Mouse (Mus musculus): ENCODE results near the gene Pom121.

Gene Pom121

DNA sequence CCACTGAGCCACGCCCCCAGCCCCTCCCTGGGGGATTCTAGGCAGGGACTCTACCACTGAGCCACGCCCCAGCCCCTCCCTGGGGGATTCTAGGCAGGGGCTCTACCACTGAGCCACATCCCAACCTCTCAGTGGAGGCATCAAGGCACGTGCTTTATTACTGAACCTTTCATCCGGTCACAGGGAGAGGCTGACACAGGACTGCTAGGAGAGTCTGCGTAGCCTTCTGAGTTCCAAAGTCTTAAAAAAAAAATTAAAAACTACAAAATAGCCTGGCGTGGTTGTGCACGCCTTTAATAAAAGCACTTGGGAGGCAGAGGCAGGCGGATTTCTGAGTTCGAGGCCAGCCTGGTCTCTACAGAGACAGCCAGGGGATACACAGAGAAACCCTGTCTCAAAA is 25.1 kb downstream of the Pom121 start:
- DNase-seq (ENCODE audit: low read depth, low spot score): peak; percentile 65

DNA sequence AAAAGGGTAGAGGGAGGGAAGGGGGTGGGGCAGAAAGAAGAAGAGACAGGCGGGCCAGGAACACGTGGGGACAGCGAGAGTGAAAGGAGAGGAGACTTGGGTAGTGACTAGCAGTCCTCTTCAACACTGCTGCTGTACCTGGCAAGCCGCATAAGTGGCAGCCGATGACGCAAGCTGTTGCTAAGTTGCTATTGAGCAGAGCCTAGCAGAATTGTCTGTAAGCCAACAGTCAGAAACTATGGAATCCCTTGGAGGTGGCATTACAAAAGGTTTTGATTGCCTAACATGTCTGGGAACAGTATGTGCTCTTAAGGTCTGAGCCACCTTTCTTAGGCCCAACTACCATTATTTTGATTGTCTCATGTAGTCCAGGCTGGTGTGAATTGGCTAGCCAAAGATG is 26.0 kb downstream of the Pom121 start:
- DNase-seq (ENCODE audit: low read depth, low spot score): no peak

DNA sequence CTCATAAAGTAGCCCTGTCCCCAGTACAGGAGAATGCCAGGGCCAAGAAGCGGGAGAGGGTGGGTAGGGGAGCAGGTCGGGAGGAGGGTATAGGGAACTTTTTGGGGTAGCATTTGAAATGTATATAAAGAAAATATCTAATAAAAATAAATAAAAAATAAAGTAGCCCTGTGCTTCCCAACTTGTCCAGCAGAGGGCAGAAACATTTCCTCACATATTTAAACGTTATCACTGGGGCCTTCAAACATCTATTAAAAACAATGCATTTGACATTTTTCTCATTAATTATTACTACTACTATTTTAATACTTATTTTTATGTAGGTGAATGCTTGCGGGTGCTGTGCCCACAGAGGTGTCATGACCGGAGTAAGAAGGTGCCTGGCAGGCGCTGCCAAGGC is 26.5 kb downstream of the Pom121 start:
- DNase-seq (ENCODE audit: low read depth, low spot score): no peak

DNA sequence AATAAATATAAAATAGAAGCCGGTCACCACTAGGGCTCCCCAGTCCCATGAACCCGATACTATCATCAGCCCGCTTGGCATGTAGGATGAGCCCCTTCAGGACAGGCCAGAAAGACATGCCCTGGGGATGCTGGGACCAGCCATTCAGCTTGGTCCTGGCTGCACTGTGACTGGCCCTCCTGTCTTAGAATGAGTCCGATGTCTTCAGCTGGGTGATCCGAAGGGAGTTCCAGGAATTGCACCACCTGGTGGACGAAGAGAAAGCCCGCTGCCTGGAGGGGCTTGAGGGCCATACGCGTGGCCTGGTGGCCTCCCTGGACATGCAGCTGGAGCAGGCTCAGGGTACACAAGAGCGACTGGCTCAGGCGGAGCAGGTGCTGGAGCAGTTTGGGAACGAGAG is 30.8 kb downstream of the Pom121 start:
- peak; percentile 79 for DNase-seq (ENCODE audit: low read depth, low spot score)

DNA sequence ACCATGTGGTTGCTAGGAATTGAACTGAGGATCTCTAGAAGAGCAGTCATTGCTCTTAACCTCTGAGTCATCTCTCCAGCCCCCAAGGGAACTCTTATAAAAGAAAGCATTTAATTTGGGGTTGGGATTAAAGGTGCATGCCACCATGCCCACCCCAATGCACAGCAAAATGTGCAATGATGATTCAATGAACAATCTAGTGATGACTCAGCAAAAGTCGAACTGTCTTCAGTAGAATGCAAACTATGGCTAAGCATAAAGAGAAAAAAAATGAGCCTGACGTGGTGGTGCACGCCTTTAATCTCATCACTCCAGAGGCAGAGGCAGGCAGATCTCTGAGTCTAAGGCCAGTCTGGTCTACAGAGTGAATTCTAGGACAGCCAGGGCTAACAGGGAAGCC is 31.8 kb downstream of the Pom121 start:
- no peak for DNase-seq (ENCODE audit: low read depth, low spot score)

DNA sequence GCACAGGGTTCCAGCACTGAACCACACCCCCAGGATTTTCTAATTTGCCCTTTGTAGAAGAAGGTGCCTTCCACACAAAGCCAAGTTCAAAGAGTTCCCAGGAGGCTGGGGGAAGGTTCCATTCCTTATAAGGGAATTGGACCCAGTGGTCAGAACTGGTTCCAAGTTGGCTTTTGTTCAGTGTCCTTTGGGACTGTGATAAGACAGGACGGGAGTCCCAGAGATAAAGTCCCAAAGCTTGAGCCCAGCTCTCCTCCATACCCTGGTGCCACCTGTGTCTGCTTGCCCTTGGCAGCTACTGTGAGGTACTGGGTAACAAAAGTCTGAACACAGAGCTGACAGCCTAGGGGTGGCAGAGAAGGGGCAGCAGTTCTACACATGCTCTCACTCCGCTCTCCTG is 34.6 kb downstream of the Pom121 start:
- no peak for DNase-seq (ENCODE audit: low read depth, low spot score)

DNA sequence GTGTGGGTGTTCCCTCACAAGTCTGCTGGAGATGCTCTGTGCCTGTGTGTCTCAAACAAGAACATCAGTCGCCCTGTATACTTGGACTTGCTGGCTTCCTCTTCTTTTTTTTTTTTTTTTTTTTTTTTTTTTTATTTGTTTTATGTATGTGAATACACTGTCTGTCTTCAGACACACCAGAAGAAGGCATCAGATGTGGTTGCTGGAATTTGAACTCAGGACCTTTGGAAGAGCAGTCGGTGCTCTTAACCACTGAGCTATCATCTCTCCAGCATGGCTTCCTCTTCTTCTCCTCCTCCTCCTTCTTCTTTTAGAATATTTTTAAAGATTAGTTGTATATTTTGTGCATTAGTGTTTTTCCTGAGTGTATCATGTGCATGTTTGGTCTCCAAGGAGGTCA is 36.8 kb downstream of the Pom121 start:
- DNase-seq (ENCODE audit: low read depth, low spot score): no peak

DNA sequence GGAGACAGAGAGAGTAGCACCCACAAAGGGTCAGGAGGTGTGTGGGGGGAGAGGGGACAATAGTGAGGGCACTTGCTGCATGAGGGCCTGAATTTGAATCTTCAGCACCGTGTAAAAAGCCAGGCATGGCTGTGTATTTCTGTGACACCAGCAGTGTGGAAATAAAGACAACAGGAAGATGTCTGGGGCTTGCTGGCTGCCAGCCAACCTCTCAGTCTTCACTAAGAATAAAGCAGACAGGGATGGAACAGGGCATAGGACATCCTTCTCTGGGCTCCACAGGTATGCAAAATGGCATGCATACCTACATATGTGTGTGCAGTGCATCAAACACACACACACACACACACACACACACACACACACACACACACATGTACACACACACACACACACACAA is 38.3 kb downstream of the Pom121 start:
- DNase-seq (ENCODE audit: low read depth, low spot score): no peak

DNA sequence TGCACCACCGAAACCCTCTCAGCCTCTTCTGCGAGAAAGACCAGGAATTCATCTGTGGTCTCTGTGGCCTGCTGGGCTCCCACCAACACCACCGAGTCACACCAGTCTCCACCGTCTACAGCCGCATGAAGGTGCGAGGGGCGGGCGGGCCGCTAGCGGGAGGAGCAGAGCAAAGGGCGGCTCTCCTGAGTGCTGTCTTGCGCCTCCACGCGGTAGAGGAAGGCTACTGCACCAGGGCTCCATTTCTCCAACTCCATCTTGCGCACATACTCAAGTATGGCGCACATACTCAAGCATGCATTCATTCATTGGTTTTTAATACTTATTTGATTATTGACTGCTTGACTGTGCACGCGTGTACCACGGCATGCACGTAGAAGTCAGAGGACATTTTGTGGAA is 40.8 kb downstream of the Pom121 start:
- peak; percentile 93 for DNase-seq (ENCODE audit: low read depth, low spot score)

DNA sequence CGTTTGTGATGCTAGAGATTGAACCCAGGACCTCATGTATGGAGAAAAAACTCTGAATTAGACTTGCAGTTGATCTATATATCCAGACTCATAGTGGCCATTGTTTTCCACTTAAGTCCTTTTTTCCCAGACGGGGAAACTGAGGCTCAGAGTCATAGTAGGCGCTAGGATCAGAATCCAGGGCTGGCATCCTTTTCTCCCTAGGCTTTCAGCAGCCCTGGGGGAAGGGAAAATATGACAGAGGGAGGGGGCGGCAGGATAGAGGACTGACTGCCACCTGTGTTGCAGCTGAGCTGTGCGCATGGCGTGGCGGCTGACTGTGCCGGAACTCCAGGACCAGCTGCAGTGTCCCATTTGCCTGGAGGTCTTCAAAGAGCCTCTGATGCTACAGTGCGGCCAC is 41.4 kb downstream of the Pom121 start, which contains the start of gene Trim50:
Trim50 (plus strand) TSS at position 301 of the 400 bp plus-strand sequence.
- DNase-seq (ENCODE audit: low read depth, low spot score): no peak

DNA sequence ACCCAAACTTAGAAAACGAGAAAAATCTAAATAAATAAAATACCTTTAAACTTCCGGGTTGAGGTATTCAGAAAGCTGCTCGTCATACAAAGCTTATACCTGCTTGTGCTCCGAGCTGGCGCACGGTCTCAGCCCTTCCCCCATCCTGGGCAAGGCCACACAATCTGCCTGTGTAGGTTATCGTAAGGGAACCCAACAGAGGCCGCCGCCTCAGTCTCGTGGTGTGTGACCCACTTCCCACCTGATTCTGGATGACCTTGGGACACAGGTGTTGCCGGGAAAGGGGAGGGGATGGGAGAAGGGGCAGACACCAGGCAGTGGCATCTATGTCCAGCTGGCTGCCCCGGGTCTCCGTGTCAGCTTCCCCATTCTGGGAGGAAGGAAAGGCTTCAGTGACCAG is 42.7 kb downstream of the Pom121 start:
- no peak for DNase-seq (ENCODE audit: low read depth, low spot score)

DNA sequence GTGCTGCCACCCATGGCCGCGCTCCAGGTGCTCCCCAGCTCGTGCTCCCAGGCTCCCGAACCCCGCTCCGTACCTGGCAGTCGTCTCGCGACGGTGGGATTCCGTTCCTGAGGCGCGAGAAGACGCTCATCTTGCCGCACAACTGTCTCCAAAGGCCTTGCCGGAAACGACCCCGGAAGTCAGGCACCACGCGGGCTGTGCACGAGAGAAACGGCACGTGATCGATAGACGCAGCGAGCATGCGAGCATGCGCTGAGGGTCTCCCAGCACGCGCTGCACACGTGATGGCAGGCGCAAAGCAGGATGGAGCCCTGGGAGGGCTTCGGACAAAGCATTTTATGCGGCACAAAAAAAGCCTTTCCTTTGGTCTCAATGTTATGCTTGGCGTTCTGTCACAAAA is 44.5 kb downstream of the Pom121 start, which contains the start of gene Fkbp6:
Fkbp6 (minus strand) TSS at position 183 of the 400 bp plus-strand sequence.
- peak; percentile 73 for DNase-seq (ENCODE audit: low read depth, low spot score)

DNA sequence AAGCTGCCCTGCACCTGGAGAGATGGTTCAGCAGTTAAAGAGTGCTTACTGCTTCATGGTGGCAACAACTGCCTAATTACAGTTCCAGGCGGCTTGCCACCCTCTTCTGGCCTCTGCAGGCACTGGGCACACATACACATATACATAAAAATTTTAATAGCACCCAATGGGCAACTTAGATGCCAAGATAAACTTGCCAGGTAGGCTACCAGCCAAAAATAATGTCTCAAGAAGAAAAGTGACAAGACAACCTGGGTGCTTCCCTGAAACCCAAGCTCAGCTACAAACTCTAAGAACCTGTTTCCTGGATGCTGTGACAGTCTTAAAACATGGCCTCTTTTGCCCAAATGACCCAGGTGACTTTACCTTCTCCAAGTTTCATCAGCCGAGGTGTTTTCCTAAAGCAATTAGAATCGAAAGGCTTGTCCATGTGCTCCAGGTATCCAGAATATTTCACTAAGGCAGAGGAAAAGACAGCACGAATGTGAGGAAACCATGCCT is 46.8 kb downstream of the Pom121 start:
- no peak for DNase-seq (ENCODE audit: low read depth, low spot score)

DNA sequence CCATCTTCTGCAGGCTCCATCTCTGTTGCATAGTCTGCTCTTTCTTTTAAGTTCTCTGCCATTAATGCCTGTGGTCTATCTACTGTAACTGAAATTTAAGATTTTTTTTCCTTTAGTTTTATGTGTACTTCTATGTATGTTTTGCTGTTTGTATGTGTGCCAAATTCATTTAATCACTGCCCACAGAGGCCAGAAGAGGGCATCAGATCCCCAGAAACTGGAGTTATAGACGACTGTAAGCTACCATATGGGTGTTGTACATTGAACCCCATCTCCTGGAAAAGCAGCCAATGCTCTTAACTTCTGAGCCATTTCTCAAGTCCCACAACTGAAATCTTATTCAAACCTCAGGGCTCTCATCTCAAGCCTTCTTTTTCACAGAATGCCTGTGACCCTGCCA is 47.9 kb downstream of the Pom121 start:
- DNase-seq (ENCODE audit: low read depth, low spot score): no peak

DNA sequence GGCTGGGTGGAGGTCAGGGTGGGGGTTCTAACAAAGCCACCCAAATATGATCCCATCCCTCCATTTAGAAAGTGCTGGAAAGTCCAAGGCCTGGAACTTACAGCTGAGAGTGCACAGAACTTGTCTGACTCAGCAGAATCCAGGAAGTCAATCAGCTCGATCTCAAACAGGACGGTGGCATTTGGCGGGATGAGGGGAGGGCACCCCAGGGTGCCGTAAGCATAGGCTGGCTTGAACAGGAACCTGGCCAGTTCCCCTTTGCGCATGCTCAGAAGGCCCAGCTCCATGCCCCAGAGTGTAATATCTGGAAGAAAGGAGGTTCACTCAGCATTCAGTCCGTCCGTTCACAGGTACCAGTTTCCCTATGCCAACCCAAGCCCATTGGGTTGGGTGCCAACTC is 48.4 kb downstream of the Pom121 start:
- no peak for DNase-seq (ENCODE audit: low read depth, low spot score)

DNA sequence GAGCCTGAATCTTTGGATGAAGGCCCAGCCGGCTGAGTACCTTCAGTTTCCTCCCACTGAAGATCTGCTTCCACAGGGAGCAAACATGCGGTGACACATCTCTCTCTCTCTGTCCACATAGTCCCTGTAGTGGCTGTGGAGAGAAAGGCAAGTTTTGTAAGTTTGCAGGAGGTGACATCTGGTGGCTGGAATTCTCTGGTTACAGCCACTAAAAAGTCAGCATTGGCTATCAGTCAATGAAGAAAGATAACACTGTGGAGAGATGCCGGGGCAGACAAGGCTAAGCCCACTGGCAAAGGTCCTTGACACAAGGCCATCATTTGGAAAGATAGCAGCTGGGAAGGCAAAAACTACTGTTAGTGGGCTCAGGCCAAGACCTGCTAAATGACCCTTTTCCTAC is 56.8 kb downstream of the Pom121 start:
- DNase-seq (ENCODE audit: low read depth, low spot score): no peak

DNA sequence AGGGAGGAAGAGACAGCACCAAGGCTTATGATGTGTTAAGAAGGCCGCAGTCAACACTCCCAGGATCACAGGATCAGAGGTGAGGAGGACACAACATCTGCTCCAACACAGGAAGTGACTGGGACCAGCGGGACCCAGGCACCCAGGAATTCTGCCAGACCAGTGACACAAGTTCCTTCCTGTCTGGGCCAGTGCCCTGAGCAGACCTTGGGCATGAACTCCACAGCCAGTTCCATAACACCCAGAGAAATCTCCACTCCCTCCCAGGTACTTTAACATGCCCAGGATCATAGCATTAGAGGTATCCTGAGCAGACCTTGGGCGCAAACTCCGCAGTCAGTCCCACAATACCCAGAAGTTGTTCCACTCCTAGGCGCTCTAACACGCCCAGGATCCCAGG is 63.2 kb downstream of the Pom121 start:
- DNase-seq (ENCODE audit: low read depth, low spot score): no peak

DNA sequence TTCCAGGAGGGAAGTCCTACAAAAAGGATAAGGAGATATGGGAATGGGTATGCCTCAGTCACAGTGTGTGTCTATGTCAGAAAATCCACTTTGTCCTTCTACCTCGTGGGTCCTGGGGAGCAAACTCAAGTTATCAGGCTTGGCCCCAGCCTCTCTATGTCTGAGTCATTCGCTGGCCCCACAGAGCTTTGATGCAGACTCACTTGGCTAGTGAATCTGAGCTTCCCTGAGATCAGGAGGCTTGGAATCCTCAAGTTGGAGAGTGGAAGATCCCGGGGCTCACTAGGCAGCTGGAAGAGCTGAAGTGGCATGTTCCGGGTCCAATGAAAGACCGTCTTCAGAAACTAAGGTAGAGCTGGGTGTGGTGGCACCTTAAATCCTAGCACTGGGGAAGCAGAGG is 64.1 kb downstream of the Pom121 start:
- no peak for DNase-seq (ENCODE audit: low read depth, low spot score)

DNA sequence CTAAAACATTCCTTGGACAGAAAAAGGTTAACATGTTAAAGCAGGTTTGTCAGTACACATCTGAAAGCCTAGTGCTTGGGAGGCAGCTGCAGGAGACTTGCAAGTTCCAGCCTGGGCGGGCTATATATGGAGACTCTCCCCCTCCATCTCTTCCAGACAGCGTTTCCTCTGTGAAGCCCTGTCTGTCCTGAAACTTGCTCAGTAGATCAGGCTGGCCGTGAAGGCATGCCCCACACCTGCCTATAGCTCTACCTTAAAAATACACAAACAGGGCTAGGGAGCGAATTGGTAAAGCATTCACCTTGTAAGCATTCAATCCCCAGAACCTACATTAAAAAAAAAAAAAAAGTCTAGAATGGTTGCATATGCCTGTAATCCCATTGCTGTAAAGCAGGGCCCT is 64.9 kb downstream of the Pom121 start:
- DNase-seq (ENCODE audit: low read depth, low spot score): no peak

Measured in ZHBTc4 (cell line).